Mouse (Mus musculus) midbrain, embryonic 14.5 days (tissue): Measurements from ENCODE around the gene Clk1. TPM values are rescaled to one million over a fixed set of nuclear protein-coding genes. Genes with fewer than 3 reads are reported as not detected.

Experiments
- ATAC-seq: fragments of 200-750 bp; cut with Nextera tagmentation; 2 replicates; pipeline ENCODE4 v1.8.0; 2017; ENCODE audit warnings: moderate number of reproducible peaks, moderate library complexity; ENCODE audit not compliant: low FRiP score, low TSS enrichment
- DNase-seq: peaks from one replicate; pipeline ENCODE4 v3.0.0-alpha.2; 2015
- H3K27ac ChIP-seq: fragments of 300-500 bp; sonication (generic); replicated peaks from 2 replicates; pipeline ENCODE4 v1.5.1; 2014; ENCODE audit warnings: mild to moderate bottlenecking, low read depth, low read length, moderate library complexity
- H3K27me3 ChIP-seq: fragments of 300-500 bp; sonication (generic); 2 replicates; pipeline ENCODE4 v1.6.1; 2014; ENCODE audit warnings: low read length, control low read depth, mixed read lengths; ENCODE audit not compliant: control insufficient read depth, insufficient read depth
- H3K36me3 ChIP-seq: fragments of 300-500 bp; sonication (generic); 2 replicates; pipeline ENCODE4 v1.6.1; 2014; ENCODE audit warnings: low read length, control low read depth; ENCODE audit not compliant: control insufficient read depth, insufficient read depth
- H3K4me1 ChIP-seq: fragments of 300-500 bp; sonication (generic); 2 replicates; pipeline ENCODE4 v1.6.1; 2014; ENCODE audit warnings: mild to moderate bottlenecking, antibody characterized with exemption, low read length, control low read depth; ENCODE audit not compliant: control insufficient read depth, insufficient read depth
- H3K4me2 ChIP-seq: fragments of 300-500 bp; sonication (generic); 2 replicates; pipeline ENCODE4 v1.6.1; 2014; ENCODE audit warnings: mild to moderate bottlenecking, low read length, moderate library complexity
- H3K4me3 ChIP-seq: fragments of 300-500 bp; sonication (generic); replicated peaks from 2 replicates; pipeline ENCODE4 v1.5.1; 2014; ENCODE audit warnings: low read depth, low read length
- H3K9ac ChIP-seq: fragments of 300-500 bp; sonication (generic); replicated peaks from 2 replicates; pipeline ENCODE4 v1.6.1; 2014; ENCODE audit warnings: mild to moderate bottlenecking, low read length, moderate library complexity
- H3K9me3 ChIP-seq: fragments of 300-500 bp; sonication (generic); 2 replicates; pipeline ENCODE4 v1.6.1; 2016; ENCODE audit warnings: low read length, control low read depth, mixed read lengths; ENCODE audit not compliant: control insufficient read depth
- WGBS: fragments of 180-500 bp; shearing (Covaris S2); extraction: QIAGEN DNeasy Blood & Tissue Kit; methylation state at CpG from one replicate; pipeline ENCODE4 v1.1.7; 2014; 5-methylcytosine and 5-hydroxymethylcytosine counted together
- polyA plus RNA-seq: library from polyadenylated mRNA; unstranded; fragments of >200 nt; fragmentation: Nextera tagmentation; extraction: Ambion mirVana; gene quantifications from 2 replicates; pipeline ENCODE4 v1.2.1, GENCODE M21; 2014

The Clk1 gene
- polyA plus RNA-seq, 1 experiment from 2014 or later, result 160 TPM

GRCm38 (mm10) chr1:58396179-58396578 lies 27.7 kb downstream of the Clk1 start:
- H3K36me3 ChIP-seq, result peaks cover 65% of the 10 kb centered on the region
- DNase-seq (no peak), ATAC-seq (no peak)
- no peak overlapping the region for H3K4me3 ChIP-seq
- peaks cover 12% of the 10 kb centered on the region for H3K4me1 ChIP-seq
- H3K4me2 ChIP-seq, result no peak overlapping the region
- no peaks in the 10 kb centered on the region for H3K27me3 ChIP-seq
- no peaks in the 10 kb centered on the region for H3K9me3 ChIP-seq
- H3K27ac ChIP-seq, result no peak overlapping the region
- no peak overlapping the region for H3K9ac ChIP-seq
- WGBS, result 92% methylated on average over 1 of the region's 1 CpGs

- Histone ChIP-seq H3K36me3 (peaks cover 56% of the 10 kb centered on the region), H3K4me2 (no peak overlapping the region), H3K9me3 (no peaks in the 10 kb centered on the region), H3K4me3 (no peak overlapping the region), H3K27ac (no peak overlapping the region), H3K4me1 (peaks cover 12% of the 10 kb centered on the region), H3K27me3 (no peaks in the 10 kb centered on the region), H3K9ac (no peak overlapping the region)
- WGBS, result 90% methylated on average over 3 of the region's 3 CpGs
- DNase-seq (no peak), ATAC-seq (no peak)
These were observed 28.5 kb downstream of the Clk1 start for GRCm38 (mm10) chr1:58395341-58395740.

- H3K27ac ChIP-seq, result peak overlapping the region; percentile 99
- no peaks in the 10 kb centered on the region for H3K27me3 ChIP-seq
- H3K36me3 ChIP-seq, result peaks cover 39% of the 10 kb centered on the region
- H3K9me3 ChIP-seq, result no peaks in the 10 kb centered on the region
- peak overlapping the region; percentile 78 for H3K4me2 ChIP-seq
- peak overlapping the region; percentile 85 for H3K4me3 ChIP-seq
- H3K4me1 ChIP-seq, result peaks cover 12% of the 10 kb centered on the region
- peak overlapping the region; percentile 97 for H3K9ac ChIP-seq
- ATAC-seq, result peak; percentile 75
- under 1% methylated on average over 81 of the region's 90 CpGs for WGBS
- DNase-seq, result peak; percentile 50
These were observed 30.3 kb downstream of the Clk1 start for GRCm38 (mm10) chr1:58393284-58394195.

- Histone ChIP-seq H3K9ac (peak within 1 kb of the TSS; percentile 97), H3K4me2 (peak within 1 kb of the TSS; percentile 78), H3K9me3 (no peaks in the 10 kb centered on the region), H3K4me1 (peaks cover 12% of the 10 kb centered on the region), H3K27me3 (no peaks in the 10 kb centered on the region), H3K4me3 (peak within 1 kb of the TSS; percentile 85), H3K36me3 (peaks cover 32% of the 10 kb centered on the region), H3K27ac (peak within 1 kb of the TSS; percentile 99)
- DNase-seq (peak; percentile 96), ATAC-seq (peak; percentile 98)
- under 1% methylated on average over 37 of the region's 61 CpGs for WGBS
These were observed 31.1 kb downstream of the Clk1 start, which contains the start of gene Bzw1 for GRCm38 (mm10) chr1:58392652-58393283. TSS of gene Bzw1 (plus strand) at chr1:58392898.

- no peaks in the 10 kb centered on the region for H3K9me3 ChIP-seq
- peaks cover 27% of the 10 kb centered on the region for H3K36me3 ChIP-seq
- H3K4me2 ChIP-seq, result peak overlapping the region; percentile 78
- H3K27ac ChIP-seq, result peak overlapping the region; percentile 99
- peaks cover 12% of the 10 kb centered on the region for H3K4me1 ChIP-seq
- no peak for ATAC-seq
- no peaks in the 10 kb centered on the region for H3K27me3 ChIP-seq
- H3K9ac ChIP-seq, result peak overlapping the region; percentile 97
- H3K4me3 ChIP-seq, result peak overlapping the region; percentile 85
- DNase-seq, result peak; percentile 67
- WGBS, result 0% methylated on average over 16 of the region's 16 CpGs
These were observed 31.6 kb downstream of the Clk1 start for GRCm38 (mm10) chr1:58392268-58392651.

- ATAC-seq, result no peak
These were observed 32.2 kb downstream of the Clk1 start for GRCm38 (mm10) chr1:58391421-58392267.

GRCm38 (mm10) chr1:58382586-58383281 lies 41.1 kb downstream of the Clk1 start:
- H3K27me3 ChIP-seq, result no peaks in the 10 kb centered on the region
- no peak overlapping the region for H3K27ac ChIP-seq
- 78% methylated on average over 5 of the region's 5 CpGs for WGBS
- DNase-seq, result no peak
- H3K4me3 ChIP-seq, result no peak overlapping the region
- ATAC-seq, result no peak
- no peak overlapping the region for H3K4me2 ChIP-seq
- H3K36me3 ChIP-seq, result no peaks in the 10 kb centered on the region
- no peaks in the 10 kb centered on the region for H3K9me3 ChIP-seq
- H3K4me1 ChIP-seq, result no peaks in the 10 kb centered on the region
- H3K9ac ChIP-seq, result no peak overlapping the region

More at GRCm38 (mm10) chr1:58391421-58392267, 32.2 kb downstream of the Clk1 start:
- peaks cover 20% of the 10 kb centered on the region for H3K36me3 ChIP-seq
- peak overlapping the region; percentile 78 for H3K4me2 ChIP-seq
- 45% methylated on average over 19 of the region's 19 CpGs for WGBS
- peaks cover 12% of the 10 kb centered on the region for H3K4me1 ChIP-seq
- H3K9ac ChIP-seq, result peak overlapping the region; percentile 97
- peak overlapping the region; percentile 99 for H3K27ac ChIP-seq
- H3K4me3 ChIP-seq, result peak overlapping the region; percentile 85
- no peaks in the 10 kb centered on the region for H3K9me3 ChIP-seq
- no peaks in the 10 kb centered on the region for H3K27me3 ChIP-seq
- DNase-seq, result no peak
